8 mouse cellular contexts compared by ENCODE assay signal in genomic region chr2:180214352-180214978, GRCm38 (mm10). TPM values are rescaled to one million over a fixed set of nuclear protein-coding genes. Genes with fewer than 3 reads are reported as not detected.
DNase-seq lines count a peak whose midpoint lies in the region.

No protein-coding gene starts in this region.

- DNase-seq in adrenal gland, postnatal 10 days = peak; percentile 72
- DNase-seq in adrenal gland, adult 8-10 months = no peak
- peak; percentile 37 for DNase-seq in retina, postnatal 1 day
- no peak for DNase-seq in retina, embryonic 14.5 days (ENCODE audit: low spot score)
- DNase-seq in kidney, postnatal 10 days = peak; percentile 64
- no peak for DNase-seq in right cerebral cortex, adult 2 months (ENCODE audit: low spot score in 2 of 2)
- DNase-seq in right cerebral cortex, postnatal 36 days (ENCODE audit: low spot score in 2 of 2) = no peak
- DNase-seq in spleen, postnatal 10 days (ENCODE audit: low spot score in 2 of 2) = no peak

RNA-seq across cellular contexts. Expression of gene Lama5, which starts 11.2 kb away (rescaled TPM):
- 10 to 100 TPM; 35.6 to 39.0 TPM for total RNA-seq in adrenal gland, postnatal 10 days (2021)
- 10 to 100 TPM; 27.7 to 97.1 (median 46.8) TPM for total RNA-seq in adrenal gland, adult 8-10 months (2022)

RNA-seq across cellular contexts. Expression of gene Rps21, which starts 42.7 kb away (rescaled TPM):
- total RNA-seq in adrenal gland, postnatal 10 days (2021) = 100 to 1,000 TPM; 772 to 787 TPM
- total RNA-seq in adrenal gland, adult 8-10 months (2022) = 1,000 to 10,000 TPM in 1 of 4 experiments, 100 to 1,000 TPM in 3; 772 to 1,010 (median 917) TPM

RNA-seq across cellular contexts. Expression of gene Adrm1, which starts 43.2 kb away (rescaled TPM):
- total RNA-seq in adrenal gland, postnatal 10 days (2021) = 100 to 1,000 TPM; 102 to 111 TPM
- total RNA-seq in adrenal gland, adult 8-10 months (2022) = 100 to 1,000 TPM; 158 to 178 (median 163) TPM

RNA-seq across cellular contexts. Expression of gene Cables2, which starts 58.8 kb away (rescaled TPM):
- 10 to 100 TPM; 17.3 to 19.8 TPM for total RNA-seq in adrenal gland, postnatal 10 days (2021)
- 10 to 100 TPM; 13.6 to 17.0 (median 15.1) TPM for total RNA-seq in adrenal gland, adult 8-10 months (2022)

Comparison
In these comparisons a context has a peak if more than half of its experiments do, and no peak if none do; other contexts are left out.
1. DNase-seq: peak in adrenal gland, postnatal 10 days (single experiment), retina, postnatal 1 day (single experiment) and kidney, postnatal 10 days (single experiment); none in adrenal gland, adult 8-10 months (single experiment), retina, embryonic 14.5 days (single experiment), right cerebral cortex, adult 2 months (0 of 2), right cerebral cortex, postnatal 36 days (0 of 2) and spleen, postnatal 10 days (0 of 2).